Mouse (Mus musculus) ES-CJ7 (cell line): Measurements from ENCODE around the gene 1700010B08Rik.

ENCODE experiments used
- DNase-seq: peaks from one replicate; pipeline ENCODE4 v3.0.0; 2011; ENCODE audit warnings: low read depth, low spot score

1700010B08Rik gene

DNA sequence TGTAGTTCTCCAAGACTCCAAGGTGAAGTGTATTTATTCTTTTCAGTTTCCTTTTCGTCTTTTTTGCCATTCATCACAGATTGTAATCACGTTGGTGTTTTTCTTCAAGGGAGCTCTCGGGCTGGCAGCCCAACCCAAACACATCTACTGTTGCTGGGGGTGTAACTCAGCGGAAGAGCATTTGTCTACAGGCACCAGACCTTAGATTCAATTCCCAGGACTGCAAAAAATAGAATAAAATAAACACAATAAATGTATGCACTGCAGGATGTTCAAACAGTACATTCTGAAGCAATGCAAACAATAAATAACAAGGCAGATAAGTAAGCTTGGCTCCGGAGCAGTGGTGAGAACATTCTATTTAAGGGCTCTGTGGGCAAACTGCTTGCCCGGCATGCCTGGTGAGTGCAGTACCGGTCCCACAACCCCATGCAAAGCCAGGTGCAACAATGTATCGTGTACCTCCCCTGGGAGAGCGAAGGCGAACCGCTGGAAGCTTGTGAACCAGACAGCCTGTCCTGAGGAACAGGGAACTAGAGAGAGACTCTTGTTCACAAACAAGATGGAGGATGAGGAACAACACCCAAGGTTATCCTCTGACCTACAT lies 3.1 kb downstream of the 1700010B08Rik start:
- DNase-seq, result no peak

DNA sequence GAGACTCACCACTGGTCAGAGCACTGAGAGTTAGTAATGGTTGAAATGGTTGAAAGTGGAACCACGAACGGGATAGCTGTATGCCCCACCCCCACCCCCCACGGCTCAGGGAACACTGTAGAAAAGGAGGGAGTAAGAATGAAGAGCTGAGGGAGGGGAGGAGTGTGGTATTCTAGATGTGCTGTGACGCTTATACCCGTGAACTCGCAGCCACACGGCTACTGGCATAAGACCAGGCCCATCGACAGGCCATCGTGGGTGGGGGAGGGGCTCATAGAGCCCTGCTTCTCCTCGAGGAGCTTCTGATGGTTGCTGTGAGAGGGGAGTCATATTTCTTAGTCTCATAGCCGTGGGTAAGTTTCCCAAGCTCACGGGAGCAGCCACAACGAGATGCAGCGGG lies 5.2 kb downstream of the 1700010B08Rik start:
- DNase-seq, result no peak

DNA sequence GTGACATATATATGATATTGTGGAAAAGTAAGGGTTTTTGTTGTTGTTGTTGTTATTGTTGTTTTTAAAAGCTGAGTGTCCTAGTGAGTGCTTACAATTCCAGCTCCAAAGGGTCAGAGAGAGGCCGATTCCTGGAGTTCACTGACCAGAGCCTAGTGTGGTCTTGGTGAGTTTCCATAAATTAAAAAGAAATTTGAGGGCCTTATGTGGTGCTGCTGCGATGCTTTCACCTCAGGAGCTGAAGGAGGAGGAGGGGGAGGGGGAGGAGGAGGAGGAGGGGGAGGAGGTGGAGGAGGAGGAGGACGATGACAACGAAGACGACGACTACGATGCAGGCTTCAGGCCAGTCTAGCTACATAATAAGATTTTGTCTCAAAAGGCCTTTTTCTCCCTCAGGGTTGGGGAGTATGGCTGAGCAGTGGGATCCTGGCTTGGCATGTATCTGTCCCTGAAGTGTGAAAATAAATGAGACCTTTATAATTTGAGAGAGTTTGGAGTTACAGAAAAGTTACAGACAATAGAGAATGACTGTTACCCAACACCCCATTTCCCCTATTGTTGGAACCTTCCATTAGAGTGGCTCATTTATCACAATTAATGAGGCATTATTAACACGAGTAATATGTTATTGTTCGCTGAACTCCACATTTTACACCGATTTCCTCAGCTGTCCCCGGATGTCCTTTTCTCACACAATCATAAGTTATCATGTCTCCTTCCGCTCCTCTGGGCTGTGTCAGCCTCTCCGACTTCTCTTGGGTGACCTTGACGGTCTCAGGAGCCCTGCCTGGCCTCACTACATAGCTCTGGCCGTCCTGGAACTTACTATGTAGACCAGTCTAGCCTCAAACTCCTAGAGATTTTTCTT lies 6.0 kb downstream of the 1700010B08Rik start:
- DNase-seq, result no peak

DNA sequence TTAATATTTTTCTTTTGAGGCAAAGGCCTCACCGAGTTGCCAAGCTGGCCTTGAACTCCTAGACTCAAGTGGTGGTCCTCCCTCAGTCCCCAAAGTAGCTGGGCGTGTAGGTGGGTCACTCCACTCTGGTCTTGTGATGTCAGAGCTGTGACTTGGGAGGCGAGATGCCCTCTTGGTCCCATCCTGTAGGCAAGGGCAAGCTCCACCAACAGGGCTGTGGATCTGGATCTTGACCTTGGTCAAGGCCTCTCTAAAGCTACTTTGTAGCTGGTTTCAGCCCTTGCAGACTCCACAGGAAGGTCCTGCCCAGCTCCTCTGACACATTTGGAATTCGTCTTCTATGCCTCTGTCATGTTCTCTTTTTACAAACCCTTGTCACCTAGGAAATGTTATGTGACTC lies 6.6 kb downstream of the 1700010B08Rik start:
- no peak for DNase-seq

DNA sequence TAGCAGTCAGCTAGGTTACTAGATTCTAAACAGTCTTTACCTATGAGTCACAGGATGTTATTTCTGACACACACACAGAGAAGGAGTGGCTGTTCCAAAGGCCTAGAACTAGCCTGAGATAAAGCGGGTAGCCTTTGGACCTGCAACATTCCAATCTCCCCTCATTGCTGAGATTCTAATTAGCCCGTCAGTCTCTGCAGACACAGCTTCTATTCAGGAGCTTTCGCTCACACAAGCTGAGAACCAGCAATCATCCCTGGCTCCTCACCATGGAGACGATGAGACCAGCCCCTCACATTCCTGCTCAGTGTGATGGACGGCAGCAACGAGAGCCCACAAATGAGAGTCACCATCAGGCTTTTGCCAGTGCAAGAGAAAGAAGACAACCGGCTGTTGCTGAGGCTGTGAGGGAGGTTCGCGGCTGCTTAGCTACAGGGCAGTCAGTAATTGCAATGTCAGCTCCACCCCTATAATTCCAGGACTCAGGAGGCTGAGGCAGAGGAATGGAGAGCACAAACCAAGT lies 11.3 kb downstream of the 1700010B08Rik start:
- no peak for DNase-seq

DNA sequence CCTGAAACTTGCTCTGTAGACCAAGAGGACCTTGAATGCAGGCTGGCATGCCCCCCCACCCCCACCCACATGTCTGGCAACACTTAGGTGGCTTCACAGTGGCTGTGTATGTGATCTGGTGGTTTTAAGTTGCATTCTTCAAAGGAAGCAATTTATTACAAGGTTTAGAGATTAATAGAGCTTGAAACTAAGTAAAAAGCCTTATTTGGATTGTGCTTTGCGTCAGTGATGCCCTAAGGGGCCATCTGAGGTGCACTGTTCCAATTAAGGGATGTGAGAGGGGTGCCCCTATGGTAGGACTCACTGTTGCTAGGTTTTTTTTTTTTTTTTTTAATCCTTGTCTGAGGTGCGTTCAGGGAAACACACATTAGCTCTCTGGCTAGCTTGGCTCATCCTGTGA lies 15.2 kb downstream of the 1700010B08Rik start:
- DNase-seq, result no peak

DNA sequence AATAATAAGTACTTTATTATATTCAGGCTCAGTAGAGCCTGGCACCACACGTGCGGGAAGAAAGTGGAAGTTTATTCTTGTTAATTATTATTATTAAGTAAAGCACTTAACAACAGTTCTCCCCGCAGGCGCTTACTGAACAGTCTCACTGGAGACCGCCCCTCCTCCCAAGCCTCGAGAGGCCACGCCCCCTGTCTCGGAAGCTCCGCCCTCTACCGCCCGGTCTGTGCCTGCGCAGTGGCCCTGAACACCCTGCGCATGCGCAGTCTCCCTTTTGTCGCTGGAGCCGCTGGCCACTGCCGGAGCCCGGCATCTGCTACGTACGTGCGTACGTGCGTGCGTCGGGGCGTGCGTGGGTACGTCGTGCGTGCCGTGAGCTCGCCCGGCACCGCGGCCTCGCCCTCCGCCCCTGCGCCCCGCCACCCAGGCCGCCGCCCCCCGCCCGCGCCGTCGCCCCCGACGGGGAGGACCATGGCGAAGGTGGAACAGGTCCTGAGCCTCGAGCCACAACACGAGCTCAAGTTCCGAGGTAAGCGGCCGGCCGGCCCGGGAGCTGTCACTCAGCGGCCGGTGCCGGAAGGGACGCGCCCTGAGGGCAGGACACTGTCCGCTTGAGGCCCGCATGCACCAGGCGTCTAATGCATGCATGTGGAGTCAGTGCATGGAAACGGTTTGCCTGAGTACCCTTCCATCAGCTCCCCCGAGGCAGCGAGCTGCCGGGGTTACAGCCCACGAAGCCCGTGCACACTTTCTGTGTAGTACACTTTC lies 18.2 kb downstream of the 1700010B08Rik start, which contains the start of gene Vapb:
Gene Vapb, plus strand, starts transcription at position 290 of the 768 bp plus-strand sequence.
- DNase-seq, result peak; percentile 98

DNA sequence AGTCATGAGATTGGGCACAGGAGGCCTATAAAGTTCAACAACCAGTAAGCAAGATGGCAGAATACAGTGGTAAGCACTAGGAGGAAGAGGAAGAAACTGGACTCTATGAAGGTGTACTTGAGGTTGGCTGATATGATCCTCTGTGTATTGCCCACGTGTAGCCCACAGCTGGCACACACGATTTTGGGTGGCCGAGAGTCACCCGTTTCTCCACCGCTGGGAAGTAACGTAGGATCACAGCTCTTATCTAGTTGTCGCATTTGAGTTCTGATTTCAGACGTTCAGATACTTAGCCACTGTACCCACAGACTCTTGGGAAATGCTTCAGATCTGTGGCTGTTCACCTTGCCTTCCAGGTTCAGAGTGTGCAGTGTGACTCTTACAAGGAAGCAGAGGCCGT lies 19.0 kb downstream of the 1700010B08Rik start:
- no peak for DNase-seq

DNA sequence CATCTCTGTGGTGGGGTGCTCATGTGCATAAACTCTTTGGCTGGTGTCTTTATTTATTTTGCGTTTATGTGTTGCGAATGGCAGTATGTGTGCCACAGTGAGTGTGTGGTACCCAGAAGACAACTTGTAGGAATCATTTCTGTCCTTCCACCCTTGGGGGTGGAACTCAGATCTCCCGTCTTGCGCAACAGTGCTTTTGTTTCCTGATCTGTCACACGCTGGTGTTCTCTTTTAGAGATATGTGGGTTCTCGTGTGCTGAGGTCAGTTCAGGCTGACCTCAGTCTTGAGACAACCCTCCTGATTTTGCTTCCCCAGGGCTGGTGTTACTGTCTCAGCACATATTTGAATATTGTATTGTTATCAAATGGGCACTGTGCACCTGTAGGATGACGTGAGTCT lies 19.9 kb downstream of the 1700010B08Rik start:
- DNase-seq, result no peak

DNA sequence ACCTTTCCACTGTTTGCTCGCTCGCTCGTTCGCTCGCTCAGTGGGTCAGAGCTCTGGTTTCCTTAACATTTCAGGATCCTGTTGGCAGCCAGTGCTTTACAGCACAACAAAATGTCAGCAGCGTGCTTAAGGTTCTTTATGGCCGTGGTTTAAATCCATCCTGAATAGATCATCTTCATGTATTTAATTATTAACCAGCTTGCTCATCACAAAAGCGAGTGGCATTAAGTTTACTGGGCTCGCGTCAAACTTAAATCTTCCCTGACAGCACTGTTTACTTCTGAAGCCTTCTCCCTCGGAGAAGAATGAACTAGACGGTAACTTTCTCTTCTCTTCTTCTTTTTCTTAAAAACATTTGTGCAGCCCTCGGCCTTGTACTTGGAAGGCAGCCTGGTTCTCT lies 22.9 kb downstream of the 1700010B08Rik start:
- no peak for DNase-seq

DNA sequence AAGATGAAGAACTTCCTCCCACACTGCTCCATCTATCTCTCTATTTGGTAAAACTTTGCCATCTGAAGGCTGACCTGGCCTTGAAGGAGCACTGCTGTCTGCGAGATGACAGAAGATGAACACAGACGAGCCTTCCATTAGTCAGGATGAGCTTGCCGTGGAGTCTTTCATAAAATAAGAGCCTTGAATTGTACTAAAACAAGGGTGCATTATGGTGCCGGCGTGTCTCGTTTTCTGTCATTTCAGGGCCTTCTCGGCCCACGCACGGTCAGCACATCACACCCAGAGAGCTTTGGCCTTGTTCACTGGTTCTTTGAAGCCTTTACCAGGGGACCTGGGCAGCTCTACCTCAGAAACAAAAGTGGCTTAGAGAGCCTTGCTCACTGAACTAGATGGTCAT lies 23.5 kb downstream of the 1700010B08Rik start:
- DNase-seq, result no peak

DNA sequence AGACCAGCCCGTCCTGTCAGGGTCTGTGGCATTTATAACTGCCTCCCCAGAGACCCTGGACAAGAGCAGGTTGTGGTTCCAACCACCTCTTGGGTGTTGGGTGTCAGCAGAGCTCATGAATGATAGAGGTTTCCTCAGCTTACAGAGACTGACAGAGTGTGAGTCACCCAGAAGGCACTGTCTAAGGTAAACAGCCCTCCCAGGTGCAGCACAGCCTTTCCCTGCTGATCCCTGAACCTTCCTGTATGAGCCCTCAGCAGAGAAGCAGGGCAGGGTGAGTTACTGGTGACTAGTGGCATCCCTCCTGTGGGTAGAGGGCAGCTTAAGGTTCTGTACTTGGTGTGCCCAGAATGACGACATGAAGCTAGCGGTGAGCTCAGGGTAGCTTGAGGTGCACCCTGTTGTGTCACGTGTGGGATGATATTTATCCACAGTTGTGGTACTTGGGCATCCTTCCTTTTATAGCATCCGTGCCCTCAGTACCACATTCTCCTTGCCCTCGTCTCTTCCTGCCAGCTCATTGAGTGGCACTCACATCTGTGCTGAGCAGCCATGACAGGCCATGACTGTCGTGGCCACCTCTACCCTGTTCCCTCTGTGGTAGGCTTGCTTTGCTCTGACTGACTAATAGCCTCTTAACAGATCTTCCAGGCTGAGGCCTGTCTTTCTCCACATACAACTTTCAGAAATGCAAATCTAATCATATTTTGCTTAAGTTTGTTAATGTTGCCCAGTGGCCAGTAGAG lies 25.0 kb downstream of the 1700010B08Rik start:
- DNase-seq, result no peak

DNA sequence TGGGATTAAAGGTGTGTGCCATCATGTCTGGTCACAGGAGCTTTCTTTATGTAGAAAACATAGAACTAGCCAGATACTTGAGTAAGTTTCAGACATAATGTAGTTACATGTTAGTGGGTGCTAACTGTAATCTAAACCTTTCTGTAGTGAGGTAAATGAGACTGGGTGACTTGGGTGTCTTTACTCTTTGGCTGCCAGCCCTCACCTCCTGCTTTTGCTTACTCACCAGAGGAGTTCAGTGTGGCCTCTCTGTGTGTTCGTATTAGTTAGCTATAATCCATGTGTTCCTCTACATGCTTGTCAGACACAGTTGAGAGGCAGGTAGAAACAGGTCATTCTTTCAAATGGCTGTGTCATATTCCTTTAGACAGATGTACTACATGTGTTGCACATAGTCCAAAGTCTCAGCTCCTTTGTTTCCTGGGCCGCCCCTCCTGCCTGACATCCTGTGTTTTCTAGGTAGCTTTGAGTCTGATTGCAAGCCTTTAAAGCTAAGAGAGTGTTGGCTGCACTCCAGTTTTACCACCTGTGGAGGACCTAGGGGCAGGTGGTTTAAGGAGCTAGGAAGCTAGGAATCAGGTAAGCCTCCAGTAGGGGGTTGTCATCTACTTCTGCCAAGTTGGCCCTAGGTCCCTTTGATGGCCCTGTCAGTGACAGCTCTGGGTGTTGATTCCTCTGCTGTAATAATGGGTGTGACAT lies 29.9 kb downstream of the 1700010B08Rik start:
- DNase-seq, result no peak

DNA sequence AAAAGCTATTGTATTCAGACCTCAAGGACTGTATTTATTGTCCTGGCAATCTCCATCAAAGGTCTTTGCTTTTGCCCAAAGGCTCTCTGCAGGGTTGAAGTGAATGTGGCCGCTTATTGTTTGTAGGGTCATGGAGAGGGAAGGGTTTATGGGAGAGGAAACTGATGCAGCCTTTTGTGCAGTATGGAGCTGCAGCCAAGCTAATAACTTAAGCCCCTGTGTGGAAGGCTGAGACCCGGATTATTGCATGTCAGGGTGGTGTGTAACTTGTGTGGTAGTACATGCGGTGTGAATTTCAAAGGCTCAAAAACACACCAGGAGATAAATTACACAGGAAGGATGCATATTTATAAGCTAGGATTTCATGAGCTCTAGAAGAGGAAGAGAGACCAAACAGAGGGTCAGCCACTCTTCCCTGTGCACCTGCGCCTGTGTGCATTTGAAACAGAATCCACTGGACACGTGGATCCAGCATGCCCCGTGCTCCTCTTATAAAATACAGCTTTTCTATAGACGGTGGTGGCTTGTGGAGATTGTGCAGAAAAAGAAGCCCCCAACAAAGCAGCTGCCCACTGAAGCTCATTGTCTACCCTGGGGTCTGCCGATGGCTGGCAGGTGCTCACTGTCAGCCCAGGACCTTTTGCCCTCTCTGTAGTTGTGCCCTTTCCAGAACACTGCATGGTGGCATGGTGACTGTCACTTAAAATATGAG lies 36.4 kb downstream of the 1700010B08Rik start:
- DNase-seq, result no peak

DNA sequence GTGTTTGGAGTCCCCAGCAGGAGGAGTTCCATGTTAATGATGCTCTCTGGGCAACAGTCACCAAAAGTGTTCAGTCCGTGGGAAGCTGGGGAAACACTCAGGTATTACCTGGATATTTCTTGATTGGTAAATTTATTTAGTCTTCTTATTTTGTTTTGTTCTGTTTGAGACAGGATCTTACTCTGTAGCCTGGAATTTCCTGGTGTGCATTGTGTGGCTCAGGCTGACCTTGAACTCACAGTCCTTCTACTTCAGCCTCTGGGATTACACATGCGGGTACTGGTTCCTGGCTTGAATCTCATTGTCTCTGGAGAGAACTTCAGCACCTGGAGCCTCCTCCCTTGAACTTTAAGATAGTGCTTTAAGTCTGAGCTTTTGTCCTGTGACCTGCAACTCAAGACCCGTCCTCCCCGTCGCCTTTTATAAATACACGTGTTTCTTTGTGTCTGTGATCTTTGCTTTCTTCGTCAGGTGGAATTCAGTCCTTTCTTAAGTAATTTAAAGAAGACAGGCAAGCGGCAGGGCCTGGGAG lies 38.5 kb downstream of the 1700010B08Rik start:
- peak; percentile 74 for DNase-seq

DNA sequence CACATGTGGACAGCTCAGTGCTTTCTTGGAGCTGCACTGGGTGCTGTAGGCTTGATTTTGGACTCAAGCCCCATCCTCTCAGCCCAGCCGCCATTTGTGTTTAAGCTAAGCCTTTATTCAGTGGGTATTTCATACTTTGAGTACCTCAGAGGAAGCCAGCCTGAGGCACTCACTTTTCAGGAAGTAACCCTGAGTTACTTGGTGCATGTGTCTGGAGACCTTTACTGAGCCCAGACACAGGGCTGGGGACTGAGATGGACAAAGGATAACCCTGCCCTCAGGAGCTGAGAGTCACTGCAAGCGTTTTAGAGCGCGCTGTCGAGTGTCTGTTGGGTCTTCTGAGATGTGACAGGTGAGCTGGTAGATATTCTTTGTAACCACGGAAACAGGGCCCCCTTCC lies 41.4 kb downstream of the 1700010B08Rik start:
- DNase-seq, result no peak

DNA sequence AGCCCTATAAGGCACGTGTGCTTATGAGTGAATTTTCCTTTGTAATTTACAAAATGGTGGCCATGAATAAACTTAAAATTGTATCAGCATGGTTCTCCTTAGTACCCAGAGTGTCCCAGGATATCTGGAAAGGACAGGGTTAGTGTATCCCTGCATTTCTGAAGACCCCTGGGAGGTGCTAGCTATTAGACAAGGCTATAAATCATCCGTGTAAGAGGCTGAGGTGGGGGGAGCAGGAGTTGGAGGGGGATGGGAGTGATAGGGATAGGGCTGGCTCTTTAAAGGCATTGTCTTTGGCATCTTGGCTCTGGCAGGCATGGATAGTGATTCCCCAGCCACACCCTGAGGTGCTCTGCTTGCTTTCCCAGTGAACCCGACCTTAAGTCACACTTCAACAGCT lies 45.4 kb downstream of the 1700010B08Rik start:
- DNase-seq, result no peak

DNA sequence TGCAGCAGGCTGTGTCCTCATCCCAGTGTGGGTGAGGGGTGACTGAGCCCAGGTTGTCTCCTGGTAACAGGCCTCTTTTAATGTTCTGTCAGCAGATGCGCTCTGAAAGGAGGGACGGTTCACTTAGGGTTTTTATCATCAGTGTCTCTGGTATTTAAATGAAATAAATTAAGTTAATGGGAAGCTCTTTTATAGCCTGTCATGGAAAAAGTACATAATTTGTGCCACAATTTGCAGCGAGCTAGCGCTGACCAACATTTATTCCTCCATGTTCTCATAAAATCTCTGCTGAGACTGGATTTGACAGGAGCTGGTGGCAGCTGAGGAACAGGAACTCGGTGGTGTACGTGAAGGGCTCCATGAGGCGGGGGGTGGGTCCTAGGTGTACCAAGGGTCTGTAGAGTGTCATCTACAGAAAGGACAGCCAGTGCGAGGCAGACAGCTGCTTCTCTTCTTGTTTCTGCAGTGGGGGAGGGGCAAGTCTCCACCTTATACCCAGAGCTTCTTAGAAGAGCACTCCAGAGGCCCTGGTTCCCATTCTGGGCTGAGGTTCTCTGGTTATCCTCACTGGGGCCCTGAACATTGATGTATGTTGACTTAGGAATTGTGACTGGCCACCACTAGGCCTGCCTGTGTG lies 48.9 kb downstream of the 1700010B08Rik start:
- DNase-seq, result no peak

DNA sequence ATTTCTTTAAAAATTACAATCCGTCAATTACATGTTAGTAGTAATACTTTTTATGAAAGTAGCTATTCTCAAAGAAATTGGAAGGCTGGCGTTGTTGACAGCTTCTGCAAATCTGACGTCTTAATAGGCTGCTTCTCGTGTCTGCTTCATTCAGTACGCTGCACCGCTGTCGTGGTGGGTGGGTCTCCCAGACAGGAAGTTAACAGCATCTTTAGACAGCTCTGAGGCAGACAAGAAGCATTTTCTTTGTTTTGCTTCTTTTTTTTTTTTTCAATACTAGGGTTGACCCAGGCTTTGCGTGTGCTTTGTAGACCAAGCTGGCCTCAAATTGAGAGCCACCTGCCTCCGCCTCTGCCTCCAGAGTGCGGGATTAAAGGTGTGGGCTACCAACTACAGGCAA lies 50.0 kb downstream of the 1700010B08Rik start:
- DNase-seq, result no peak
